Mouse (Mus musculus): ENCODE results near the gene Ager. TPM values are rescaled to one million over a fixed set of nuclear protein-coding genes. Genes with fewer than 3 reads are reported as not detected.

Gene Ager
- polyA plus RNA-seq, 1 experiment from 2014 or later: 2.8 TPM

GRCm38 (mm10) chr17:34583819-34584218 lies 13.8 kb upstream of the Ager start:
- ATAC-seq (ENCODE audit: insufficient number of reproducible peaks, insufficient read depth, low FRiP score, low TSS enrichment, low read depth): no peak

GRCm38 (mm10) chr17:34585121-34585520 lies 12.5 kb upstream of the Ager start:
- no peaks in the 10 kb centered on the region for H3K36me3 ChIP-seq
- H3K27ac ChIP-seq: no peak overlapping the region
- 91% methylated on average over 8 of the region's 8 CpGs for WGBS
- H3K4me1 ChIP-seq (replicated peaks): peaks cover 32% of the 10 kb centered on the region
- no peak overlapping the region for H3K9ac ChIP-seq (replicated peaks)
- H3K4me2 ChIP-seq: no peak overlapping the region
- no peak for ATAC-seq (ENCODE audit: insufficient number of reproducible peaks, insufficient read depth, low FRiP score, low TSS enrichment, low read depth)
- H3K27me3 ChIP-seq: no peaks in the 10 kb centered on the region
- no peak overlapping the region for H3K4me3 ChIP-seq (replicated peaks)
- H3K9me3 ChIP-seq: no peaks in the 10 kb centered on the region

More at GRCm38 (mm10) chr17:34583819-34584218, 13.8 kb upstream of the Ager start:
- Histone ChIP-seq H3K9ac (replicated peaks) (no peak overlapping the region; the same call in 1 of the 2 replicates), H3K27ac (no peak overlapping the region), H3K9me3 (no peaks in the 10 kb centered on the region), H3K4me2 (no peak overlapping the region), H3K36me3 (no peaks in the 10 kb centered on the region), H3K27me3 (no peaks in the 10 kb centered on the region), H3K4me3 (replicated peaks) (no peak overlapping the region), H3K4me1 (replicated peaks) (peaks cover 19% of the 10 kb centered on the region)
- WGBS: 88% methylated on average over 8 of the region's 8 CpGs

- no peak; the same call in 1 of the 2 replicates for ATAC-seq (ENCODE audit: insufficient number of reproducible peaks, insufficient read depth, low FRiP score, low TSS enrichment, low read depth)
- Histone ChIP-seq H3K4me1 (replicated peaks) (peaks cover 42% of the 10 kb centered on the region), H3K36me3 (no peaks in the 10 kb centered on the region)
Measured at GRCm38 (mm10) chr17:34585877-34586771, 11.5 kb upstream of the Ager start.

GRCm38 (mm10) chr17:34586796-34587422 lies 10.8 kb upstream of the Ager start:
- H3K4me3 ChIP-seq (replicated peaks): peak overlapping the region; percentile 73
- WGBS: under 1% methylated on average over 38 of the region's 38 CpGs
- no peaks in the 10 kb centered on the region for H3K27me3 ChIP-seq
- no peaks in the 10 kb centered on the region for H3K36me3 ChIP-seq
- H3K4me2 ChIP-seq: peak overlapping the region; percentile 90
- no peaks in the 10 kb centered on the region for H3K9me3 ChIP-seq
- H3K27ac ChIP-seq: peak overlapping the region; percentile 99
- H3K4me1 ChIP-seq (replicated peaks): peaks cover 49% of the 10 kb centered on the region
- ATAC-seq (ENCODE audit: insufficient number of reproducible peaks, insufficient read depth, low FRiP score, low TSS enrichment, low read depth): peak; percentile 80
- peak overlapping the region; percentile 91 for H3K9ac ChIP-seq (replicated peaks)

More at GRCm38 (mm10) chr17:34585877-34586771, 11.5 kb upstream of the Ager start:
- Histone ChIP-seq H3K4me3 (replicated peaks) (peak overlapping the region; percentile 73), H3K9me3 (no peaks in the 10 kb centered on the region), H3K27ac (peak overlapping the region; percentile 99), H3K4me2 (peak overlapping the region; percentile 90), H3K9ac (replicated peaks) (peak overlapping the region; percentile 91), H3K27me3 (no peaks in the 10 kb centered on the region)
- 27% methylated on average over 32 of the region's 32 CpGs for WGBS

GRCm38 (mm10) chr17:34587423-34587811 lies 10.2 kb upstream of the Ager start:
- peaks cover 49% of the 10 kb centered on the region for H3K4me1 ChIP-seq (replicated peaks)
- H3K9ac ChIP-seq (replicated peaks): peak overlapping the region; percentile 91
- WGBS: under 1% methylated on average over 50 of the region's 50 CpGs

GRCm38 (mm10) chr17:34587814-34588213 lies 9.8 kb upstream of the Ager start:
- H3K9ac ChIP-seq (replicated peaks): peak overlapping the region; percentile 91
- H3K27me3 ChIP-seq: no peaks in the 10 kb centered on the region
- peak overlapping the region; percentile 90 for H3K4me2 ChIP-seq
- peaks cover 49% of the 10 kb centered on the region for H3K4me1 ChIP-seq (replicated peaks)
- peak overlapping the region; percentile 73 for H3K4me3 ChIP-seq (replicated peaks)
- H3K36me3 ChIP-seq: no peaks in the 10 kb centered on the region
- ATAC-seq (ENCODE audit: insufficient number of reproducible peaks, insufficient read depth, low FRiP score, low TSS enrichment, low read depth): no peak
- WGBS: 4% methylated on average over 19 of the region's 19 CpGs
- peak overlapping the region; percentile 99 for H3K27ac ChIP-seq
- H3K9me3 ChIP-seq: no peaks in the 10 kb centered on the region

More at GRCm38 (mm10) chr17:34587423-34587811, 10.2 kb upstream of the Ager start:
- Histone ChIP-seq H3K36me3 (no peaks in the 10 kb centered on the region), H3K4me3 (replicated peaks) (peak overlapping the region; percentile 73), H3K27me3 (no peaks in the 10 kb centered on the region), H3K4me2 (peak overlapping the region; percentile 90), H3K27ac (peak overlapping the region; percentile 99), H3K9me3 (no peaks in the 10 kb centered on the region)
- peak; percentile 83 for ATAC-seq (ENCODE audit: insufficient number of reproducible peaks, insufficient read depth, low FRiP score, low TSS enrichment, low read depth)

GRCm38 (mm10) chr17:34588767-34589166 lies 8.9 kb upstream of the Ager start:
- H3K27ac ChIP-seq: peak overlapping the region; percentile 78
- no peaks in the 10 kb centered on the region for H3K27me3 ChIP-seq
- H3K36me3 ChIP-seq: no peaks in the 10 kb centered on the region
- peaks cover 56% of the 10 kb centered on the region for H3K4me1 ChIP-seq (replicated peaks)
- 0 out of 2 replicates have a peak overlapping the region, but pooled peaks have one; percentile 73 for H3K4me3 ChIP-seq (replicated peaks)
- no peak for ATAC-seq (ENCODE audit: insufficient number of reproducible peaks, insufficient read depth, low FRiP score, low TSS enrichment, low read depth)
- peak overlapping the region; percentile 90 for H3K4me2 ChIP-seq
- H3K9me3 ChIP-seq: no peaks in the 10 kb centered on the region
- WGBS: 39% methylated on average over 3 of the region's 3 CpGs
- H3K9ac ChIP-seq (replicated peaks): no peak overlapping the region

GRCm38 (mm10) chr17:34589206-34589605 lies 8.5 kb upstream of the Ager start:
- Histone ChIP-seq H3K27ac (peak overlapping the region; percentile 78), H3K9me3 (no peaks in the 10 kb centered on the region), H3K4me2 (peak overlapping the region; percentile 33), H3K36me3 (peaks cover 3% of the 10 kb centered on the region), H3K27me3 (no peaks in the 10 kb centered on the region), H3K4me1 (replicated peaks) (peaks cover 60% of the 10 kb centered on the region), H3K4me3 (replicated peaks) (no peak overlapping the region), H3K9ac (replicated peaks) (no peak overlapping the region)
- WGBS: 32% methylated on average over 7 of the region's 7 CpGs
- no peak for ATAC-seq (ENCODE audit: insufficient number of reproducible peaks, insufficient read depth, low FRiP score, low TSS enrichment, low read depth)

GRCm38 (mm10) chr17:34589681-34590101 lies 8.0 kb upstream of the Ager start, which contains the start of gene Gpsm3:
Gene Gpsm3 (plus strand): TSS chr17:34589806.
- ATAC-seq (ENCODE audit: insufficient number of reproducible peaks, insufficient read depth, low FRiP score, low TSS enrichment, low read depth): no peak
- WGBS: 11% methylated on average over 7 of the region's 7 CpGs
- Histone ChIP-seq H3K9ac (replicated peaks) (peak within 1 kb of the TSS; percentile 18; the same call in 1 of the 2 replicates), H3K27ac (peak within 1 kb of the TSS; percentile 100), H3K9me3 (no peaks in the 10 kb centered on the region), H3K4me1 (replicated peaks) (peaks cover 65% of the 10 kb centered on the region), H3K36me3 (peaks cover 8% of the 10 kb centered on the region), H3K4me3 (replicated peaks) (0 out of 2 replicates have a peak within 1 kb of the TSS, but pooled peaks have one; percentile 73), H3K27me3 (no peaks in the 10 kb centered on the region), H3K4me2 (peak within 1 kb of the TSS; percentile 97)

GRCm38 (mm10) chr17:34590154-34590987 lies 7.3 kb upstream of the Ager start:
- Histone ChIP-seq H3K4me1 (replicated peaks) (peaks cover 70% of the 10 kb centered on the region), H3K9me3 (no peaks in the 10 kb centered on the region), H3K4me2 (peak overlapping the region; percentile 97), H3K4me3 (replicated peaks) (no peak overlapping the region), H3K36me3 (peaks cover 15% of the 10 kb centered on the region), H3K27me3 (no peaks in the 10 kb centered on the region), H3K9ac (replicated peaks) (peak overlapping the region; percentile 18; the same call in 1 of the 2 replicates), H3K27ac (peak overlapping the region; percentile 100)
- WGBS: 68% methylated on average over 15 of the region's 15 CpGs
- no peak for ATAC-seq (ENCODE audit: insufficient number of reproducible peaks, insufficient read depth, low FRiP score, low TSS enrichment, low read depth)

Data from limb, embryonic 12.5 days (tissue).